Mouse (Mus musculus): Measurements from ENCODE around the gene Olfr1410.

The Olfr1410 gene

DNA sequence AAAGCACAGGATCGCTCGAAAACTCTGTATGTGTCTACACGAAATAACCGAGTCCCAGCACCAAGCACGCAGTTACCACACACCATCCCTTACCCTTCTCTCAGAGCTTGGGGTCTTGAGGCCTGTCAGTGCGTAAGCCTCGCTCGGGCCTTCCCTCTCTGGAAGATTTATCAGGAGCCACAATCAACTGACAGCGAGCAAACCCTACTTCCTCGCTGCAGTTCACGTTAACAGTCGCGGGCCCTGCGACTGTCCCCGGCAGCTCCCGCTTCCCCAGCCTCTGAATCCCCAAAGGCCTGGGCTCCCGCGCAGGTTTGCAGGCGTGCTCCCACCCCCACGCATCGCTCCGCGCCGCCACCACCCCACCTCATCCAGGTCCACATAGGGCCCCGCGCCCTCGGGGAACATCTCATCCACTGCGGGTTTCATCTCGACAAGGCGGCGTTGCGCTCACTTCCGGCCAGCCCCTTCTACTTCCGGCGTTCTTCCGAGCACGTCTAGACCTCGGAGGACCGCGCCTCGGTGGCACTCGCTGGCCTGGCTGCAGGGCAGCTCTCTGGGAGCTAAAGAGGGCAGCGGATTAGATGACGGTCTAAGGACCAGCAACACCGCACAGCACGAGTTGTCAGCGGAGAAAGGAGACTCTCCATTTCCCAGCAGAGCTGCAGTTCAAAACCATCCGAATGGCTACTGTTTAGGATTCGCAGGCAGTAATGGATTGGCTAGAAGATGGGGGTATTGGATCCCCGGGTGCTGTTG, 36.1 kb downstream of the Olfr1410 start, which contains the start of gene Cops9:
Gene Cops9, minus strand, starts transcription at position 472 of the 759 bp plus-strand sequence.
- DNase-seq, result peak; percentile 87

DNA sequence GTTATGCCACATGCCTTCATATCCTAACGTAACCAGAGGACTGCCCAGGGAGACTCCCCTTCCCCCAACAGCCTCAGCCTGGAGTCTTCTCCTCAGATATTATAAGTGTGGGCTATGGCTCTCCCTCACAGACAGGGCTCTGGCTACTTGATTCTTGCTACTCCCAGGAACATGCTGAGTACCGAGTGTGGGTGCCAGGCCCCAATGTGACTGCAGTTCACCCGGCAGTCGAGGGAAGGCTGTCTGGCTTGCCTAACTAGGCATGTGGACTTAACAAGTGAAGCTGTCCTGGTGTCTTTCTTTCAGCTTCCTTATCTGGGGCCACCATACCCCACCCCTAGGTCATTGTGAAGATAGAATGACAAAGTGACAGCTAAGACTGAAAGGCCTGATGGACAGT, 38.1 kb downstream of the Olfr1410 start:
- DNase-seq, result no peak

DNA sequence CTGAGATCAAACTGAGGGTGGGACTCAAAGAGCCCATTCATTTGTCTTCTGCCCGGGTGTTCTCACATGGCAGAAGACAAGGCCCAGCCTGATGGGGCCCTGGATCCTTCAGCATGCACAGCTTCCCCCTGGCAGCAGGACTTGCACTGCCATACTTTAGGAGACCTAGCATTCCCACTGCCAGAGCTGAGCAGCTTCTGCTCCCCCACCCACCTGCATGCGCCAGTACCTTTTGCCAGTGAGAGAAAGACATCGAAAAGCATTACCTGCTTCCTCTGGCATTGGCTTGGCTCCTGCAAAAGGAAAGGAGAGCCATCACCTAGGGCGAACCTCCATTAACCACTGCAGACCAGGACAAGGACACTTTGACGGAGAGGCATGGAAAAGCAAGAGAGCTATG, 39.3 kb downstream of the Olfr1410 start:
- no peak for DNase-seq

DNA sequence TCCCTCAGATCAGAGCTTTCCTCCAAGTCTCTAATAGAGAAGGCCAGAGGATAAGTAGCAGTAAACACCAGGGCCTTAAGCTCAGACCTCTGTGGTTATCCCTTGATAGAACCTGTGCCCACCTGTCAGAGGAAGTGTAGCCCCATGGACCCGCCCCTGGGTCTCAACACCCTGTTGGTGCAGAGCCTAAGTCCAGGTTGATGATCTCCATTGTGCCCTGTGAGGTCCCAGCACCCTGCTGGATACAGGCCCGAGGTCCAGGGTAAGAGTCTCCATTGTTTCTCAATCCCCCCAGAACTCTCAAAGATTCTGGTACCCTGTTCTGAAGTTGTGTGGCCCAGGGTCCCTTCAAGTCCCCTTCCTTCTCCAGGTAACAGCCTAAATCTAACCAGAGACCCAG, 40.5 kb downstream of the Olfr1410 start:
- no peak for DNase-seq

GRCm38 (mm10) chr1:92646601-92647000, 41.0 kb downstream of the Olfr1410 start:
- no peak for DNase-seq

GRCm38 (mm10) chr1:92647026-92647425, 41.4 kb downstream of the Olfr1410 start:
- no peak for DNase-seq

GRCm38 (mm10) chr1:92647752-92648151, 42.2 kb downstream of the Olfr1410 start:
- DNase-seq, result peak; percentile 78

- no peak for DNase-seq
Measured at GRCm38 (mm10) chr1:92648197-92648596, 42.6 kb downstream of the Olfr1410 start.

DNA sequence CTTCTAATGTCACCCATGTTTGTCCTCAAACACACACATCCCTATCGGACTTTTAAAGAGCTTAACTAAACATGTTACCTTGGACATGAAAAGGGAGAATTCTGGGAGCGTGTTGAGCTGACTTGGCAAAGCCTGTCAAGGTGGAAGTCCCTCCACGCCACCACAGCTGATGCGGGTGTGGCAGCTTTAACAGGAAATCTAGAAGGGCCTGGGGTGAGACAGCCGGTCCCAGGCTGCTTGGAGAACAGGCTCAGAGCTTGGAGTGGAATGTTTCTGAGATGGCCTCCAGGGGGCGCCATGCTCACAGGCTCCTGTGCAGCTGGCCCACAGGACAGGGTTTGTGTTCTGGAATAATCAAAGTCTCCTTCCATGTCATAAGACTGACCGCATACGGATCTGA, 43.1 kb downstream of the Olfr1410 start, which contains the start of gene Otos:
Gene Otos, minus strand, starts transcription at position 169 of the 400 bp plus-strand sequence.
- DNase-seq, result peak; percentile 79

GRCm38 (mm10) chr1:92651467-92651866, 45.9 kb downstream of the Olfr1410 start:
- no peak for DNase-seq

- DNase-seq, result no peak
Measured at GRCm38 (mm10) chr1:92653179-92653578, 47.6 kb downstream of the Olfr1410 start.

- DNase-seq, result no peak
Measured at GRCm38 (mm10) chr1:92654676-92655075, 49.1 kb downstream of the Olfr1410 start.

DNA sequence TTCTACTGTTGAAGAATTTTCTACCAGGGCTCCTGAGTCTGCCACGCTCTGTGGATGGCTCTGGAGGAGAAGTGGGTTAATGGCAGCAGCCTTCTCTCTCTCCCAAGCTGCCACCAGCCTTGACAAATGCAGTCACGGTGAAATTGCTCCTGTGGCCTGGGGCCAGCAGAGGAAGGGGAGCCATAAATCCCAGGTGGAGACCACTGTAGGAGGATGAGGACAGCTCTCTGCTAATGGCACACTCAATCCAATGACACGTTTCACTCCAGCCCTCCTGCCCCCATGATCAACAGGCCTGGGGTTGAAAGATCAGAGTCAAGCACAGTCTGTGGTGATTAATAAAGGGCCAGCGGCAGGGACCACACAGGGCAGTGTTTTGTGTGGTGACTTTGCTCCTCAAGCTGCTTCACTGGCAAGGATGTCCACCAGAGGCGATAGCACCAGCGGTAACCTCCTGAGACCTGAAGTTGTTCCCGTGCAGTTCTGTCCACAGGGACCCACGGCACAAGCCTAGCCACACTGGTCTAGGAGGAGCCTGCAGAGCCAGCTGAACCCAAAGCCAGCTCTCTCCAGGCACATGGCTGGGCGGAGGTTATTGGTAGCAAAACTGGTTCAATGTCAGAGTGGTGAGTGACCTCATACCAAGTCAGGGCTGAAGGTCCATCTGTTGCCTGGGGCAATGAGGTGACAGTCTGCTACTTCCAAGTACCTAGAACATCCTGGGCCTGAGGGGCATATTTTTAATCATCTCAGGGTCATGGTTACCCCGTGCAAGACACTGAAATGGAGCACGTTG, 51.6 kb downstream of the Olfr1410 start:
- no peak for DNase-seq

GRCm38 (mm10) chr1:92659392-92659791, 53.8 kb downstream of the Olfr1410 start:
- no peak for DNase-seq

Measured in right cerebral cortex, postnatal 14 days (tissue).